In genomic region chr4:107617596-107618230, GRCm38 (mm10) we compare ENCODE assay signal across 16 mouse cellular contexts.
A peak's percentile ranks its signal among the peaks of the same experiment; 100 is the strongest.
DNase-seq lines count a peak whose midpoint lies in the region; ATAC-seq and TF ChIP-seq lines count a peak whose summit lies in the region.
"Had no signal": no experiment of that assay in that cellular context is flagged by ENCODE, and none has a peak within 500 bp of the region (broad histone marks: within the 10 kb centered on the region; RNA-seq: fewer than 3 reads in every experiment).

No protein-coding gene starts in this region.

- no peak for TF ChIP-seq POLR2A in lung, adult 2 months (IDR thresholded peaks at IDR 0.05; ENCODE audit: borderline replicate concordance, extremely low read depth, low read depth, low read length)

- no peak for TF ChIP-seq CTCF in lung, postnatal 0 days (IDR thresholded peaks at IDR 0.05)
- no peak for TF ChIP-seq CTCF in lung, adult 2 months (IDR thresholded peaks at IDR 0.05; ENCODE audit: insufficient read depth, low read length)

- peak overlapping the region; percentile 17; the same call in 1 of the 2 replicates for H3K27ac ChIP-seq in forebrain, embryonic 10.5 days
- no peak overlapping the region for H3K27ac ChIP-seq in forebrain, embryonic 11.5 days (ENCODE audit: low read depth, low read length)
- H3K27ac ChIP-seq in lung, postnatal 0 days (ENCODE audit: low read length): no peak overlapping the region
- H3K27ac ChIP-seq: neural tube, embryonic 13.5 days had no signal

- no peak for ATAC-seq in forebrain, embryonic 11.5 days (replicated peaks; ENCODE audit: low FRiP score)
- ATAC-seq in lung, postnatal 0 days: peak; percentile 50
- no peak for ATAC-seq in frontal cortex, adult (ENCODE audit: low TSS enrichment)
- ATAC-seq: forebrain, embryonic 14.5 days; hindbrain, embryonic 16.5 days; Patski had no signal

- intact Hi-C loops in heart, postnatal 10 days (cut with DNase I): no loop called here

- H3K9me3 ChIP-seq in forebrain, embryonic 10.5 days: no peaks in the 10 kb centered on the region
- no peaks in the 10 kb centered on the region for H3K9me3 ChIP-seq in forebrain, embryonic 11.5 days (ENCODE audit: control insufficient read depth, low read length)
- H3K9me3 ChIP-seq in lung, postnatal 0 days (ENCODE audit: low read length): no peaks in the 10 kb centered on the region
- H3K9me3 ChIP-seq: megakaryocyte, embryonic 14.5 days; neural tube, embryonic 13.5 days had no signal

- no peak overlapping the region for H3K9ac ChIP-seq in forebrain, embryonic 11.5 days (ENCODE audit: low read length)
- H3K9ac ChIP-seq in lung, postnatal 0 days (replicated peaks; ENCODE audit: low read depth): no peak overlapping the region
- H3K9ac ChIP-seq: lung, embryonic 14.5 days; neural tube, embryonic 13.5 days had no signal

- H3K36me3 ChIP-seq in forebrain, embryonic 10.5 days (replicated peaks): no peaks in the 10 kb centered on the region
- H3K36me3 ChIP-seq in forebrain, embryonic 11.5 days (ENCODE audit: control insufficient read depth, insufficient read depth, low read length): no peaks in the 10 kb centered on the region
- no peaks in the 10 kb centered on the region for H3K36me3 ChIP-seq in lung, postnatal 0 days (ENCODE audit: insufficient read depth, low read length)
- H3K36me3 ChIP-seq: neural tube, embryonic 13.5 days had no signal

- H3K4me3 ChIP-seq in forebrain, embryonic 10.5 days: no peak overlapping the region
- H3K4me3 ChIP-seq in forebrain, embryonic 11.5 days (ENCODE audit: low read depth, low read length): no peak overlapping the region
- H3K4me3 ChIP-seq in lung, postnatal 0 days (ENCODE audit: low read depth, low read length): no peak overlapping the region
- H3K4me3 ChIP-seq in lung, adult 2 months (replicated peaks; ENCODE audit: extremely low read depth, low read depth, low read length): no peak overlapping the region
- H3K4me3 ChIP-seq: megakaryocyte, embryonic 14.5 days; neural tube, embryonic 13.5 days had no signal

- peaks cover 16% of the 10 kb centered on the region for H3K4me1 ChIP-seq in forebrain, embryonic 10.5 days
- no peaks in the 10 kb centered on the region for H3K4me1 ChIP-seq in forebrain, embryonic 11.5 days (replicated peaks; ENCODE audit: control insufficient read depth, insufficient read depth, low read length)
- H3K4me1 ChIP-seq in lung, postnatal 0 days (ENCODE audit: insufficient read depth, low read depth, low read length): no peaks in the 10 kb centered on the region
- no peaks in the 10 kb centered on the region for H3K4me1 ChIP-seq in lung, adult 2 months (ENCODE audit: control insufficient read depth, insufficient read depth, low read length)

- no peak for DNase-seq in forebrain, embryonic 10.5 days (ENCODE audit: extremely low spot score, low spot score)
- DNase-seq in forebrain, embryonic 11.5 days (ENCODE audit: low spot score): no peak
- no peak for DNase-seq in lung, postnatal 0 days (ENCODE audit: low spot score)
- no peak for DNase-seq in lung, adult 2 months
- DNase-seq in kidney, postnatal 36 days: peak; percentile 31 to 37
- no peak for DNase-seq in layer of hippocampus, adult 11-12 months (ENCODE audit: low spot score)
- no peak for DNase-seq in heart, postnatal 10 days
- DNase-seq: gastrocnemius, postnatal 36 days; layer of hippocampus, adult 9-11 months; lung, embryonic 14.5 days had no signal

- no peak for TF ChIP-seq EP300 in lung, postnatal 0 days (IDR thresholded peaks at IDR 0.05)

- WGBS in forebrain, embryonic 10.5 days: 71% methylated on average over 5 of the region's 6 CpGs
- WGBS in forebrain, embryonic 11.5 days: 72% methylated on average over 6 of the region's 6 CpGs
- WGBS in lung, postnatal 0 days: 48% methylated on average over 5 of the region's 6 CpGs
- WGBS in lung, adult 2 months: 53% methylated on average over 6 of the region's 6 CpGs

- no peak overlapping the region for H3K4me2 ChIP-seq in forebrain, embryonic 11.5 days (ENCODE audit: low read depth, low read length, severe bottlenecking)
- H3K4me2 ChIP-seq in lung, postnatal 0 days (replicated peaks; ENCODE audit: low read depth, low read length): no peak overlapping the region
- H3K4me2 ChIP-seq: lung, embryonic 14.5 days; neural tube, embryonic 13.5 days had no signal

- no peaks in the 10 kb centered on the region for H3K27me3 ChIP-seq in forebrain, embryonic 10.5 days (ENCODE audit: poor library complexity, severe bottlenecking)
- H3K27me3 ChIP-seq in forebrain, embryonic 11.5 days (ENCODE audit: control insufficient read depth, insufficient read depth, low read length): no peaks in the 10 kb centered on the region; the same call in 1 of the 2 replicates
- H3K27me3 ChIP-seq in lung, postnatal 0 days (replicated peaks; ENCODE audit: insufficient read depth, low read length): no peaks in the 10 kb centered on the region
- H3K27me3 ChIP-seq: neural tube, embryonic 13.5 days; Patski had no signal

Comparison
In these comparisons a context has a peak if more than half of its experiments do, and no peak if none do; other contexts are left out.
1. DNase-seq: peak in kidney, postnatal 36 days (2 of 2); none in forebrain, embryonic 10.5 days (single experiment), forebrain, embryonic 11.5 days (single experiment), lung, postnatal 0 days (single experiment), lung, adult 2 months (single experiment), layer of hippocampus, adult 11-12 months (single experiment) and heart, postnatal 10 days (0 of 2).